Mouse (Mus musculus): Measurements from ENCODE around the gene 9130213A22Rik. TPM values are rescaled to one million over a fixed set of nuclear protein-coding genes. Genes with fewer than 3 reads are reported as not detected.
A peak's percentile ranks its signal among the peaks of the same experiment; 100 is the strongest.

9130213A22Rik gene
- total and polyA plus RNA-seq, 3 experiments, result 0.25 to 1.4 (median 0.82) TPM

- no peaks in the 10 kb centered on the region for H3K9me3 ChIP-seq (replicated peaks)
- peaks cover 29% of the 10 kb centered on the region for H3K27me3 ChIP-seq (ENCODE audit: insufficient read depth, low read length)
- no peak for TF ChIP-seq CTCF (IDR thresholded peaks at IDR 0.05; ENCODE audit: low read depth, low read length)
- TF ChIP-seq TAL1 (conservative IDR thresholded peaks at IDR 0.05; ENCODE audit: low read depth, low read length), result no peak
- ATAC-seq (ENCODE audit: extremely low read depth, insufficient number of reproducible peaks, low FRiP score, poor library complexity, severe bottlenecking) (no peak), DNase-seq (ENCODE audit: low spot score) (no peak)
- H3K4me3 ChIP-seq (ENCODE audit: low read depth, low read length), result peak overlapping the region; percentile 3; the same call in 1 of the 2 replicates
- H3K36me3 ChIP-seq (replicated peaks), result no peaks in the 10 kb centered on the region
- peaks cover 58% of the 10 kb centered on the region for H3K4me1 ChIP-seq (ENCODE audit: insufficient read depth, low read depth, low read length)
These were observed 5.5 kb downstream of the 9130213A22Rik start for GRCm38 (mm10) chr11:69116843-69117242.

DNA sequence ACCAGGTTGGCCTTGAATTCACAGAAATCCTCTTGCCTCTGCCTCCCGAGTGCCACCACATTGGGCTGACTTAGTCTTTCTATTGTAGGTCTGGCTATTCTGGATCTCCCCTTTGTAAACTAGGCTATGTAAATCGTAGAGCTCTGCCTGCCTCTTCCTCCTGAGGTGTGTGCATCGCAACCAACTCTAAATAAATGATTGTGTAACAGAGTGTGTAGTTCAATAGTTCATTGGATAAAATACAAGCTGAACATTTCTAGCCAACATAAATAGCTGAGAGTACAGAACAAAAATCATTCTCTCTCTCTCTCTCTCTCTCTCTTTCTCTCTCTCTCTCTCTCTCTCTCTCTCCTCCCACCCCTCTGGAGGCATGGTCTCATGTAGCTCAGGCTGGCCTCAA, 7.8 kb downstream of the 9130213A22Rik start:
- peaks cover 21% of the 10 kb centered on the region for H3K27me3 ChIP-seq (ENCODE audit: insufficient read depth, low read length)
- peaks cover 52% of the 10 kb centered on the region for H3K4me1 ChIP-seq (ENCODE audit: insufficient read depth, low read depth, low read length)
- H3K9me3 ChIP-seq (replicated peaks), result no peaks in the 10 kb centered on the region
- DNase-seq (ENCODE audit: low spot score) (no peak), ATAC-seq (ENCODE audit: extremely low read depth, insufficient number of reproducible peaks, low FRiP score, poor library complexity, severe bottlenecking) (no peak)
- TF ChIP-seq TAL1 (conservative IDR thresholded peaks at IDR 0.05; ENCODE audit: low read depth, low read length), result no peak
- TF ChIP-seq CTCF (IDR thresholded peaks at IDR 0.05; ENCODE audit: low read depth, low read length), result no peak
- TF ChIP-seq GATA1 (IDR thresholded peaks at IDR 0.05; ENCODE audit: borderline replicate concordance, low read length), result no peak
- peaks cover 4% of the 10 kb centered on the region for H3K36me3 ChIP-seq (replicated peaks)
- no peak overlapping the region for H3K4me3 ChIP-seq (ENCODE audit: low read depth, low read length)

DNA sequence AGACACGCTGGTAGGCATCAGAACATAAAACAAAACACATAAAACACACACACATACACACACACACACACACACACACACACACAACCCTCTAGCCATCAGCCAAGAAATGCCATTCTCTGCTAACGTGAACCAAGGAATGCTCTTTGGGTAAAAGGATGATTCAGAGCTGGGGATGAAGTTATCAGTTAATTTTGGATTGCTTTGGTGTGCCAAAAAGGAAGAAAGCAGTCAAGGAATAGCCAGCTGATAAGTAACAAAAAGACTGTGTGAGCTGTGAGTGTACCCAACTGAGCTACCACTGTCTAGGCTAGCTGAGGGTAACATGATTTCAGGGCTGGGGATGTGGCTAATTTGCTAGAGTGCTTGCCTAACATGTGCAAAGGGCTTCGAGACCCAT, 8.4 kb downstream of the 9130213A22Rik start:
- Histone ChIP-seq H3K27me3 (ENCODE audit: insufficient read depth, low read length) (peaks cover 21% of the 10 kb centered on the region), H3K36me3 (replicated peaks) (peaks cover 10% of the 10 kb centered on the region), H3K4me1 (ENCODE audit: insufficient read depth, low read depth, low read length) (peaks cover 53% of the 10 kb centered on the region), H3K9me3 (replicated peaks) (no peaks in the 10 kb centered on the region), H3K4me3 (ENCODE audit: low read depth, low read length) (no peak overlapping the region)
- no peak for TF ChIP-seq GATA1 (IDR thresholded peaks at IDR 0.05; ENCODE audit: borderline replicate concordance, low read length)
- TF ChIP-seq POLR2AphosphoS5 (IDR thresholded peaks at IDR 0.05; ENCODE audit: insufficient replicate concordance, low read depth, low read length), result no peak
- no peak for TF ChIP-seq TAL1 (conservative IDR thresholded peaks at IDR 0.05; ENCODE audit: low read depth, low read length)
- no peak for TF ChIP-seq GATA2 (IDR thresholded peaks at IDR 0.05; ENCODE audit: borderline replicate concordance, low read depth, low read length)
- no peak for TF ChIP-seq CTCF (IDR thresholded peaks at IDR 0.05; ENCODE audit: low read depth, low read length)
- no peak for ATAC-seq (ENCODE audit: extremely low read depth, insufficient number of reproducible peaks, low FRiP score, poor library complexity, severe bottlenecking)
- DNase-seq (ENCODE audit: low spot score), result no peak

GRCm38 (mm10) chr11:69111865-69112264, 10.5 kb downstream of the 9130213A22Rik start:
- Histone ChIP-seq H3K4me1 (ENCODE audit: insufficient read depth, low read depth, low read length) (peaks cover 39% of the 10 kb centered on the region), H3K27me3 (ENCODE audit: insufficient read depth, low read length) (peaks cover 21% of the 10 kb centered on the region), H3K36me3 (replicated peaks) (peaks cover 32% of the 10 kb centered on the region), H3K9me3 (replicated peaks) (no peaks in the 10 kb centered on the region), H3K4me3 (ENCODE audit: low read depth, low read length) (no peak overlapping the region)
- TF ChIP-seq TAL1 (conservative IDR thresholded peaks at IDR 0.05; ENCODE audit: low read depth, low read length) (no peak), GATA2 (IDR thresholded peaks at IDR 0.05; ENCODE audit: borderline replicate concordance, low read depth, low read length) (no peak), CTCF (IDR thresholded peaks at IDR 0.05; ENCODE audit: low read depth, low read length) (no peak), GATA1 (IDR thresholded peaks at IDR 0.05; ENCODE audit: borderline replicate concordance, low read length) (no peak)
- DNase-seq (ENCODE audit: low spot score), result no peak
- ATAC-seq (ENCODE audit: extremely low read depth, insufficient number of reproducible peaks, low FRiP score, poor library complexity, severe bottlenecking), result no peak

DNA sequence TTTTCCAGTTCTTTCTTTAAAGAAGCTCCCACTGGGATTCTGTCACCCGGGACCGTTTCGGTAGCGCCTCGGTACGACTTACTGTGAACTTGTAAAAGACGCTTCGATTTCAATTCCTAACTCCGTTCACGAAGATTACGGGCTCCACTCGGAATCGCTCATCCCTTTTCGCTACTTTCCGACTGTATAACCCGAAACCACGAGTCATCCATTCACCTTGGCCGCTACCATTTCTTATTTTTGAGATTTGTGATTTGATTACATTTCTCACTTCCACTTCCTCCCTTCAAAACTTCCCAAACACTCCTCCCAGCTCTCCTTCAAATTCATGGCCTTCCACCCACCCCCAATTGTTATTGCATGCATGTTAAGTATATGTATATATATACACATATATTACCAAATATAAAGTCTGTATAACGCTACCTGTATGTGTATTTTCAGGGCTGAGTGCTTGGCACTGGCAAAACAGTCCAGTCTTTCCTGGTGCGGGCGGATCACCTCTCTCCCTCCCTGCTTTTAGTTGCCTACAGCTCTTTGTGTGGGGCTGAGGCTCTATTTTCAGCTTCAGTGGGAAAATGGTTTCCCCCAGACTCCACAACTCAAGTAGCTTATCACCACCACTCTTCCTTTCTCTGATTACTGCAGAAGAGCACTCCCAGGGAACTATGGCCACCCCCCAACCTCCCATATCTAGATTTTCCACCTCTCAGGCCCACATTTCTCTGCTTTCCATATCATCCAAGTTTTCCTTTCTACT, 11.2 kb downstream of the 9130213A22Rik start:
- H3K4me1 ChIP-seq (ENCODE audit: insufficient read depth, low read depth, low read length), result peaks cover 34% of the 10 kb centered on the region
- no peak for ATAC-seq (ENCODE audit: extremely low read depth, insufficient number of reproducible peaks, low FRiP score, poor library complexity, severe bottlenecking)
- no peak for DNase-seq (ENCODE audit: low spot score)
- TF ChIP-seq TAL1 (conservative IDR thresholded peaks at IDR 0.05; ENCODE audit: low read depth, low read length) (no peak), CTCF (IDR thresholded peaks at IDR 0.05; ENCODE audit: low read depth, low read length) (no peak), GATA2 (IDR thresholded peaks at IDR 0.05; ENCODE audit: borderline replicate concordance, low read depth, low read length) (no peak), GATA1 (IDR thresholded peaks at IDR 0.05; ENCODE audit: borderline replicate concordance, low read length) (no peak), POLR2AphosphoS5 (IDR thresholded peaks at IDR 0.05; ENCODE audit: insufficient replicate concordance, low read depth, low read length) (no peak)
- peaks cover 21% of the 10 kb centered on the region for H3K27me3 ChIP-seq (ENCODE audit: insufficient read depth, low read length)
- no peaks in the 10 kb centered on the region for H3K9me3 ChIP-seq (replicated peaks)
- H3K4me3 ChIP-seq (ENCODE audit: low read depth, low read length), result peak overlapping the region; percentile 52; the same call in 1 of the 2 replicates
- peaks cover 38% of the 10 kb centered on the region for H3K36me3 ChIP-seq (replicated peaks)

- H3K4me1 ChIP-seq (ENCODE audit: insufficient read depth, low read depth, low read length), result peaks cover 34% of the 10 kb centered on the region
These were observed 11.9 kb downstream of the 9130213A22Rik start for GRCm38 (mm10) chr11:69110319-69111046.

More at GRCm38 (mm10) chr11:69110319-69111046, 11.9 kb downstream of the 9130213A22Rik start:
- H3K36me3 ChIP-seq (replicated peaks), result peaks cover 46% of the 10 kb centered on the region
- DNase-seq (ENCODE audit: low spot score) (no peak), ATAC-seq (ENCODE audit: extremely low read depth, insufficient number of reproducible peaks, low FRiP score, poor library complexity, severe bottlenecking) (no peak)
- TF ChIP-seq POLR2AphosphoS5 (IDR thresholded peaks at IDR 0.05; ENCODE audit: insufficient replicate concordance, low read depth, low read length) (no peak), CTCF (IDR thresholded peaks at IDR 0.05; ENCODE audit: low read depth, low read length) (no peak), TAL1 (conservative IDR thresholded peaks at IDR 0.05; ENCODE audit: low read depth, low read length) (no peak), GATA1 (IDR thresholded peaks at IDR 0.05; ENCODE audit: borderline replicate concordance, low read length) (no peak), GATA2 (IDR thresholded peaks at IDR 0.05; ENCODE audit: borderline replicate concordance, low read depth, low read length) (no peak)
- no peaks in the 10 kb centered on the region for H3K9me3 ChIP-seq (replicated peaks)
- peak overlapping the region; percentile 52; the same call in 1 of the 2 replicates for H3K4me3 ChIP-seq (ENCODE audit: low read depth, low read length)
- H3K27me3 ChIP-seq (ENCODE audit: insufficient read depth, low read length), result peaks cover 18% of the 10 kb centered on the region
